Comparison of ENCODE assay signal across 25 mouse cellular contexts in genomic region chr15:82368146-82368545, GRCm38 (mm10). TPM values are rescaled to one million over a fixed set of nuclear protein-coding genes. Genes with fewer than 3 reads are reported as not detected.
"Had no signal": no experiment of that assay in that cellular context is flagged by ENCODE, and none has a peak within 500 bp of the region (broad histone marks: within the 10 kb centered on the region; RNA-seq: fewer than 3 reads in every experiment).

No protein-coding gene starts in this region.

- H3K36me3 ChIP-seq: liver, embryonic 13.5 days; midbrain, embryonic 13.5 days had no signal

- H3K4me1 ChIP-seq: liver, embryonic 13.5 days; midbrain, embryonic 13.5 days had no signal

- H3K9ac ChIP-seq: liver, embryonic 13.5 days; lung, embryonic 14.5 days; midbrain, embryonic 13.5 days had no signal

- H3K27ac ChIP-seq: kidney, postnatal 0 days; left cerebral cortex, adult 2 months; liver, embryonic 13.5 days; macrophage; midbrain, embryonic 13.5 days had no signal

- ATAC-seq: lung, postnatal 0 days; midbrain, embryonic 13.5 days had no signal

- H3K4me3 ChIP-seq: left cerebral cortex, adult 2 months; liver, embryonic 13.5 days; midbrain, embryonic 13.5 days had no signal

- DNase-seq: kidney, postnatal 36 days; layer of hippocampus, postnatal 36 days; liver, embryonic 13.5 days; lung, embryonic 14.5 days; thymus, adult 2 months; thymus, postnatal 14 days; thymus, postnatal 4 days had no signal

- H3K27me3 ChIP-seq: liver, embryonic 13.5 days; midbrain, embryonic 13.5 days had no signal

- H3K4me2 ChIP-seq: liver, embryonic 13.5 days; lung, embryonic 14.5 days; midbrain, embryonic 13.5 days had no signal

- H3K9me3 ChIP-seq: liver, embryonic 13.5 days; midbrain, embryonic 13.5 days had no signal

RNA-seq across cellular contexts. Expression of gene Cyp2d22, which starts 11.9 kb away (rescaled TPM):
- polyA plus RNA-seq: macrophage had no signal

RNA-seq across cellular contexts. Expression of gene Cyp2d11, which starts 25.7 kb away (rescaled TPM):
- total RNA-seq: layer of hippocampus, postnatal 10 days; layer of hippocampus, postnatal 36 days; left cerebral cortex, adult 2 months; left cerebral cortex, postnatal 10 days; megakaryocyte, adult 5-6 weeks; midbrain, postnatal 0 days had no signal
- polyA plus RNA-seq: intestine, embryonic 14.5 days; kidney, postnatal 0 days; limb, embryonic 11.5 days; limb, embryonic 14.5 days; liver, embryonic 13.5 days; liver, embryonic 16.5 days; lung, embryonic 14.5 days; lung, postnatal 0 days; macrophage; midbrain, embryonic 13.5 days; midbrain, postnatal 0 days; neural tube, embryonic 11.5 days; neural tube, embryonic 14.5 days; small intestine, adult 2 months; spleen, adult 2 months; stomach, embryonic 16.5 days; thymus, adult 2 months had no signal
